Mouse (Mus musculus): ENCODE results near the gene Lpo. TPM values are rescaled to one million over a fixed set of nuclear protein-coding genes. Genes with fewer than 3 reads are reported as not detected.
"Not testable (repeated sequence)": the region's sequence is repeated elsewhere in the genome, so short reads cannot be mapped to it uniquely, and the experiment has no call there.

Lpo gene
- 0.04 TPM in 1 of 2 replicates, not detected in the other for polyA plus RNA-seq (2016; fragmentation: Nextera tagmentation; extraction: Ambion mirVana)

- Histone ChIP-seq H3K27ac (no peak within 1 kb of the TSS), H3K4me1 (no peaks in the 10 kb centered on the region), H3K9me3 (no peaks in the 10 kb centered on the region), H3K36me3 (no peaks in the 10 kb centered on the region), H3K4me3 (no peak within 1 kb of the TSS), H3K27me3 (ENCODE audit: insufficient read depth, poor library complexity, severe bottlenecking) (peaks cover 30% of the 10 kb centered on the region)
- DNase-seq (ENCODE audit: low spot score): no peak
- WGBS: 70% methylated on average over 10 of the region's 10 CpGs
These were observed at the start of gene Lpo for GRCm38 (mm10) chr11:87828239-87828900. Gene Lpo (minus strand): TSS chr11:87828289.

- no peak for DNase-seq (ENCODE audit: low spot score)
- 0 out of 2 replicates have a peak, but pooled peaks cover 4% of the 10 kb centered on the region for H3K4me1 ChIP-seq
- no peaks in the 10 kb centered on the region for H3K9me3 ChIP-seq
- peaks cover 48% of the 10 kb centered on the region for H3K27me3 ChIP-seq (ENCODE audit: insufficient read depth, poor library complexity, severe bottlenecking)
- H3K36me3 ChIP-seq: no peaks in the 10 kb centered on the region
- no peak within 1 kb of the TSS for H3K4me3 ChIP-seq
- H3K27ac ChIP-seq: no peak within 1 kb of the TSS
- WGBS: 78% methylated on average over 6 of the region's 6 CpGs
These were observed 47.3 kb upstream of the Lpo start, which contains the start of gene Epx for GRCm38 (mm10) chr11:87875436-87875835. Gene Epx (minus strand): TSS chr11:87875536.

- H3K4me1 ChIP-seq: 0 out of 2 replicates have a peak, but pooled peaks cover 4% of the 10 kb centered on the region
- no peaks in the 10 kb centered on the region for H3K9me3 ChIP-seq
- H3K36me3 ChIP-seq: no peaks in the 10 kb centered on the region
- H3K27ac ChIP-seq: no peak overlapping the region
- DNase-seq (ENCODE audit: low spot score): no peak
- no peak overlapping the region for H3K4me3 ChIP-seq
- H3K27me3 ChIP-seq (ENCODE audit: insufficient read depth, poor library complexity, severe bottlenecking): peaks cover 39% of the 10 kb centered on the region
- WGBS: 51% methylated on average over 8 of the region's 8 CpGs
These were observed 43.7 kb upstream of the Lpo start for GRCm38 (mm10) chr11:87871766-87872165.

- H3K9me3 ChIP-seq: no peaks in the 10 kb centered on the region
- no peak overlapping the region for H3K27ac ChIP-seq
- no peak for DNase-seq (ENCODE audit: low spot score)
- H3K4me1 ChIP-seq: 0 out of 2 replicates have a peak, but pooled peaks cover 4% of the 10 kb centered on the region
- H3K4me3 ChIP-seq: no peak overlapping the region
- no peaks in the 10 kb centered on the region for H3K36me3 ChIP-seq
- peaks cover 34% of the 10 kb centered on the region for H3K27me3 ChIP-seq (ENCODE audit: insufficient read depth, poor library complexity, severe bottlenecking)
- WGBS: 71% methylated on average over 2 of the region's 2 CpGs
These were observed 42.0 kb upstream of the Lpo start for GRCm38 (mm10) chr11:87870096-87870495.

GRCm38 (mm10) chr11:87866891-87867290 is 38.8 kb upstream of the Lpo start:
- WGBS: 76% methylated on average over 1 of the region's 2 CpGs
- DNase-seq (ENCODE audit: low spot score); H3K27me3 ChIP-seq (ENCODE audit: insufficient read depth, poor library complexity, severe bottlenecking); H3K4me1 ChIP-seq; H3K9me3 ChIP-seq; H3K4me3 ChIP-seq; H3K27ac ChIP-seq: not testable (repeated sequence)
- H3K36me3 ChIP-seq: peaks cover 10% of the 10 kb centered on the region

GRCm38 (mm10) chr11:87862805-87863204 is 34.7 kb upstream of the Lpo start:
- no peak for DNase-seq (ENCODE audit: low spot score)
- no peak overlapping the region for H3K4me3 ChIP-seq
- 84% methylated on average over 13 of the region's 13 CpGs for WGBS
- H3K27me3 ChIP-seq (ENCODE audit: insufficient read depth, poor library complexity, severe bottlenecking): no peaks in the 10 kb centered on the region
- no peaks in the 10 kb centered on the region for H3K9me3 ChIP-seq
- H3K4me1 ChIP-seq: peaks cover 17% of the 10 kb centered on the region; the same call in 1 of the 2 replicates
- H3K27ac ChIP-seq: no peak overlapping the region
- H3K36me3 ChIP-seq: peaks cover 15% of the 10 kb centered on the region

GRCm38 (mm10) chr11:87860426-87860825 is 32.3 kb upstream of the Lpo start:
- H3K27ac ChIP-seq: no peak overlapping the region
- no peaks in the 10 kb centered on the region for H3K27me3 ChIP-seq (ENCODE audit: insufficient read depth, poor library complexity, severe bottlenecking)
- no peak overlapping the region for H3K4me3 ChIP-seq
- no peaks in the 10 kb centered on the region for H3K9me3 ChIP-seq
- WGBS: 86% methylated on average over 9 of the region's 9 CpGs
- DNase-seq (ENCODE audit: low spot score): no peak
- peaks cover 17% of the 10 kb centered on the region; the same call in 1 of the 2 replicates for H3K4me1 ChIP-seq
- H3K36me3 ChIP-seq: peaks cover 30% of the 10 kb centered on the region

- WGBS: 71% methylated on average over 11 of the region's 11 CpGs
- Histone ChIP-seq H3K4me3 (no peak overlapping the region), H3K9me3 (no peaks in the 10 kb centered on the region), H3K36me3 (peaks cover 30% of the 10 kb centered on the region), H3K4me1 (peaks cover 17% of the 10 kb centered on the region; the same call in 1 of the 2 replicates), H3K27ac (no peak overlapping the region), H3K27me3 (ENCODE audit: insufficient read depth, poor library complexity, severe bottlenecking) (no peaks in the 10 kb centered on the region)
- no peak for DNase-seq (ENCODE audit: low spot score)
These were observed 31.2 kb upstream of the Lpo start for GRCm38 (mm10) chr11:87859273-87859672.

GRCm38 (mm10) chr11:87854550-87854949 is 26.5 kb upstream of the Lpo start:
- Histone ChIP-seq H3K36me3 (peaks cover 20% of the 10 kb centered on the region; the same call in 1 of the 2 replicates), H3K27me3 (ENCODE audit: insufficient read depth, poor library complexity, severe bottlenecking) (no peaks in the 10 kb centered on the region), H3K9me3 (no peaks in the 10 kb centered on the region), H3K4me1 (peaks cover 9% of the 10 kb centered on the region), H3K27ac (no peak overlapping the region), H3K4me3 (no peak overlapping the region)
- WGBS: 84% methylated on average over 7 of the region's 7 CpGs
- DNase-seq (ENCODE audit: low spot score): no peak

GRCm38 (mm10) chr11:87853597-87853954 is 25.5 kb upstream of the Lpo start:
- Histone ChIP-seq H3K4me3 (peak overlapping the region; percentile 73), H3K4me1 (peaks cover 4% of the 10 kb centered on the region), H3K36me3 (peaks cover 19% of the 10 kb centered on the region; the same call in 1 of the 2 replicates), H3K27ac (peak overlapping the region; percentile 92), H3K9me3 (no peaks in the 10 kb centered on the region), H3K27me3 (ENCODE audit: insufficient read depth, poor library complexity, severe bottlenecking) (no peaks in the 10 kb centered on the region)
- no peak for DNase-seq (ENCODE audit: low spot score)
- 44% methylated on average over 8 of the region's 8 CpGs for WGBS

- Histone ChIP-seq H3K9me3 (no peaks in the 10 kb centered on the region), H3K27ac (peak within 1 kb of the TSS; percentile 92), H3K4me1 (peaks cover 4% of the 10 kb centered on the region), H3K27me3 (ENCODE audit: insufficient read depth, poor library complexity, severe bottlenecking) (no peaks in the 10 kb centered on the region), H3K4me3 (peak within 1 kb of the TSS; percentile 73), H3K36me3 (peaks cover 16% of the 10 kb centered on the region; the same call in 1 of the 2 replicates)
- peak; percentile 97 for DNase-seq (ENCODE audit: low spot score)
- WGBS: 6% methylated on average over 40 of the region's 40 CpGs
These were observed 24.9 kb upstream of the Lpo start, which contains the start of gene Mks1 for GRCm38 (mm10) chr11:87852690-87853596. Gene Mks1 (plus strand): TSS chr11:87853215.

GRCm38 (mm10) chr11:87847884-87848283 is 19.8 kb upstream of the Lpo start:
- H3K36me3 ChIP-seq: no peaks in the 10 kb centered on the region
- 62% methylated on average over 6 of the region's 6 CpGs for WGBS
- no peak overlapping the region for H3K27ac ChIP-seq
- H3K9me3 ChIP-seq: no peaks in the 10 kb centered on the region
- H3K27me3 ChIP-seq (ENCODE audit: insufficient read depth, poor library complexity, severe bottlenecking): no peaks in the 10 kb centered on the region
- DNase-seq (ENCODE audit: low spot score): no peak
- H3K4me3 ChIP-seq: no peak overlapping the region
- no peaks in the 10 kb centered on the region for H3K4me1 ChIP-seq
